Mouse (Mus musculus): ENCODE data around the gene Lrrc61. TPM values are rescaled to one million over a fixed set of nuclear protein-coding genes. Genes with fewer than 3 reads are reported as not detected.

Gene Lrrc61
- polyA plus RNA-seq, 1 experiment: not detected

DNA sequence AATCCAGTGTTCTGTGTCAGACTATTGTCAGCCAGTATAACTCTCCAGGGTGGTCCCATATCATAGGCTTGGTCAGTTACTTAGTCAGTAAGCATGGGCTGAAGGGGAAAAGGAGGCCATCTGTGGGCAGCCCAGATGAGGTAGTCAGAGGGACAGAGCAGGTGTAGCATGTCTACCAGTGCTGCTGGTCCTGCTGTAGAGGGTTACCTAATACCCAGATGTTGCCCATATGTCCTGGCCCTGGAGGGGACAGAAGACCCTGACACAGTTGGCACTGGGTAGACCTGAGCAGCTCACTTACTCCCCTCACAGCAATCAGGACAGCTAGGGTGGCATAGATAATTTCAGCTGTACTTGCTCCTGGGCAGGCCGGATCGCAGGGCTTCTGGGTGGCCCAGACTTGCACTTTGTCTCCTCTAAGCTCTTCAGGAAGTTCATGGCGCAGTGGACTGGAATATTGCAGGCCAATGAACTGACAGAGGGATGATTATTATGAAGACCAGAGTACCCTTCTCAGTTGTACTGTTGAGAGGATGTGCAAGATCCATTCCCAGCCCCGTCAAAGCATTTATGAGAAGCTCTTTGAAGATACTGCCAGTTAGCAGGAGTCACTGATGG lies 11.2 kb downstream of the Lrrc61 start:
- no peak overlapping the region for H3K27ac ChIP-seq (ENCODE audit: insufficient read depth, low read depth, low read length)
- H3K4me3 ChIP-seq (ENCODE audit: insufficient read depth, low read depth, low read length): no peak overlapping the region
- H3K4me1 ChIP-seq (ENCODE audit: control insufficient read depth, insufficient read depth, low read length): peaks cover 13% of the 10 kb centered on the region
- 88% methylated on average over 4 of the region's 4 CpGs for WGBS
- TF ChIP-seq POLR2A (IDR thresholded peaks at IDR 0.05; ENCODE audit: insufficient read depth, low read depth, low read length) (no peak), CTCF (IDR thresholded peaks at IDR 0.05; ENCODE audit: insufficient read depth, low read depth, low read length) (no peak)

DNA sequence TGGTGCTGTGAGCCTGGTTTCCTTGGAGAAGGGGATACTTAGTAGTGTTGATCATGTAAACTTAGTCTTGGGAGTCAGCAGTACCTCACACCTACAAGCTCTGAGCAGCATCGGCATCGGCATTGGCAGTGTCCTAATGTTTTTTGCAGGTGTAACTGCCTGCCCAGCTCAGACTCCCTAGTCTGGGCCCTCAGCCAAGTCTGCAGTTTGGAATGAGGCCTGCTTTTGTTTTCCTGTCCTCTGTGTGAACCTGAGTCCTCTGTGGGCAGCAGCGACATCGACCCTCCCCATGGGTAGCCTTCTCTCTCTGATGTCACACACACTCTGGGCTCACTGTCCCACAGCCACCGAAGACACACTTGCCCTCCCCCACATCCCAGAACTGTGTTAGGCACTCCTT lies 11.7 kb downstream of the Lrrc61 start:
- 27% methylated on average over 5 of the region's 5 CpGs for WGBS
- no peak overlapping the region for H3K27ac ChIP-seq (ENCODE audit: insufficient read depth, low read depth, low read length)
- peaks cover 13% of the 10 kb centered on the region for H3K4me1 ChIP-seq (ENCODE audit: control insufficient read depth, insufficient read depth, low read length)
- no peak overlapping the region for H3K4me3 ChIP-seq (ENCODE audit: insufficient read depth, low read depth, low read length)
- TF ChIP-seq POLR2A (IDR thresholded peaks at IDR 0.05; ENCODE audit: insufficient read depth, low read depth, low read length): no peak

DNA sequence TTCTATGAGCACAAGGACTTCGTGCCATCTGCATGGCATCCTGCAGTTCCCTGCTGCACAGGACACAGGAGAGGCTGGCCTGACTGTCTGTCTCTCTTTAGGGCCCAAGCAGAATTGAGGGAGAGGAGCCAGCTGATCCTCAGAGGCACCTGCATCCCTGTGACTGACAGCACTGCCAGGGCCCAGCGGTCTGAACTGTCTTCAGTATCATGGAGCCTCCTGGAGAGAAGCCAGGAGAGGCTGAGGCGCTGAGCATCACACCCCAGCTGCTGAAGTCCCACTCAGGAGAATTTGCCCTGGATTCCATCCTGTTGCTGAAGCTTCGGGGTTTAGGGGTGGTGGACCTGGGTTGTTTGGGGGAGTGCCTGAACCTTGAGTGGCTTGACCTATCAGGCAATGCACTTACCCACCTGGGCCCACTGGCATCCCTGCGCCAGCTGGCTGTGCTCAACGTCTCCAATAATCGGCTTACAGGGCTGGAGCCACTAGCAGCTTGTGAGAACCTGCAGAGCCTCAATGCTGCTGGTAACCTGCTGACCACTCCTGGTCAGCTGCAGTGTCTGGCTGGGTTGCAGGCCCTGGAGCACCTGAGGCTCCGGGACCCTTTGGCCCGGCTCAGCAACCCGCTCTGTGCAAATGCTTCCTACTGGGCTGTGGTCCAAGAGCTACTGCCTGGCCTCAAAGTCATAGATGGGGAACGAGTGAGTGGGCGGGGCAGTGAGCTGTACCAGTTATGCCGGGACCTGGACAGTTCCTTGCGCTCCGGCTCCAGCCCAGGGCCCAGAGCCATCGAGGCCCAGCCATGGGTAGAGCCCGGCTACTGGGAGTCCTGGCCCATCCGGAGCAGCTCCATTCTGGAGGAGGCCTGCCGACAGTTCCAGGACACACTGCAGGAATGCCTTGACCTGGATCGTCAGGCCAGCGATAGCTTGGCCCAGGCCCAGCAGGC lies 13.7 kb downstream of the Lrrc61 start:
- H3K4me3 ChIP-seq (ENCODE audit: insufficient read depth, low read depth, low read length): no peak overlapping the region
- no peak for TF ChIP-seq POLR2A (IDR thresholded peaks at IDR 0.05; ENCODE audit: insufficient read depth, low read depth, low read length)
- TF ChIP-seq CTCF (IDR thresholded peaks at IDR 0.05; ENCODE audit: insufficient read depth, low read depth, low read length): no peak
- H3K27ac ChIP-seq (ENCODE audit: insufficient read depth, low read depth, low read length): no peak overlapping the region
- WGBS: 59% methylated on average over 21 of the region's 21 CpGs
- peaks cover 18% of the 10 kb centered on the region for H3K4me1 ChIP-seq (ENCODE audit: control insufficient read depth, insufficient read depth, low read length)

DNA sequence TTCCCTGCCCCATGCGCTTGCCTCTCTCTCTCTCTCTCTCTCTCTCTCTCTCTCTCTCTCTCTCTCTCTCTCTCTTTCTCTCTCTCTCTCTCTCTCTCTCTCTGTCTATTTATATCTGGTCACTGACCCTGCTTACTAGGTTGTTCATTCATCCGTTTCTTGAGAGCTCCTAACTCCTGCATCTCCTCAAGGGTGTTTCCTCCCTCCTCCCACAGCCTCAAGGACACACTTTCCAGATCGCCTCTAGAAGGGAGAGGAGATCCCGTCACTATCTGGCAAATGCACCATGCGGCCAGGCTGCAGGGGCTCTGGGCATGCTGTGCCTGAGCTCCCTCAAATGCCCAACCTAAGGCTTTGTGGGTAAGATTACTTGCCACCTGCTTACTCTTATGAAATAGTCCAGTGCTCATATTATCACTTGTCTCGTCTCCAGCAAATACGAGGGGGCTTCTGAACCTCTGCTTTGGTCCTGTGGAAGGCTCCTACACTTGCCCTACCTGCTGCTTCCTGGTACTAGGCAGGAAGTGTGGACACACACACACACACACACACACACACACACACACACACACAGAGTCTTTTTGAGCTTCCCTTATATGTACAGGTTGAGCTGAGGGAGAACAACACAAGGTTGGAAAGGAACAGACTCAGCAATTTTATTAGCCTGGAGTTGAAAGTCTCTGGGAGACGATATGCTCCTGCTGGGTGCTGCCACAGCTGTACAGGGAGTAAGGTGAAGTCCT lies 14.6 kb downstream of the Lrrc61 start:
- Histone ChIP-seq H3K4me1 (ENCODE audit: control insufficient read depth, insufficient read depth, low read length) (peaks cover 18% of the 10 kb centered on the region), H3K4me3 (ENCODE audit: insufficient read depth, low read depth, low read length) (no peak overlapping the region), H3K27ac (ENCODE audit: insufficient read depth, low read depth, low read length) (no peak overlapping the region)
- TF ChIP-seq POLR2A (IDR thresholded peaks at IDR 0.05; ENCODE audit: insufficient read depth, low read depth, low read length): no peak
- no peak for TF ChIP-seq CTCF (IDR thresholded peaks at IDR 0.05; ENCODE audit: insufficient read depth, low read depth, low read length)
- WGBS: 71% methylated on average over 8 of the region's 8 CpGs

DNA sequence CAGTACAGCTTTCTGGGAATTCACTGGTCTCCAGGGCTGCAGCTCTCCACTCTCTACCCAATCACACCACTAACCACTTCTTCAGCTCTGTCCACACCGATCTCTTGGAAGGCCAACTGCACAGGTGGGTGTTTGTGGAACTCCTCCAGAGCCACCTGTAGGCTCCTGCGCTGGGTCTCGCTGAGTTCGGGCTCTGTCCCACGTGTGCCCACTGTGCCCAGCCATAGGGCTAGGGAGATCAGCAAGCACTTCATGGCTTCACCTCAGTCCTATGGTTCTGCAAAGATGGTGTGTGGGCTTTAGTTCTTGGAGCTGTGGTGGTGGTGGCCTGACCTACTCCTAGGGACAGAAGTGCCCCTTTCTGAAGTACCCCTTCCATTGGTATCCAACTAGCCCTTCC lies 17.4 kb downstream of the Lrrc61 start:
- Histone ChIP-seq H3K4me1 (ENCODE audit: control insufficient read depth, insufficient read depth, low read length) (peaks cover 18% of the 10 kb centered on the region), H3K27ac (ENCODE audit: insufficient read depth, low read depth, low read length) (no peak overlapping the region), H3K4me3 (ENCODE audit: insufficient read depth, low read depth, low read length) (no peak overlapping the region)
- no peak for TF ChIP-seq CTCF (IDR thresholded peaks at IDR 0.05; ENCODE audit: insufficient read depth, low read depth, low read length)
- no peak for TF ChIP-seq POLR2A (IDR thresholded peaks at IDR 0.05; ENCODE audit: insufficient read depth, low read depth, low read length)
- WGBS: 89% methylated on average over 5 of the region's 5 CpGs

DNA sequence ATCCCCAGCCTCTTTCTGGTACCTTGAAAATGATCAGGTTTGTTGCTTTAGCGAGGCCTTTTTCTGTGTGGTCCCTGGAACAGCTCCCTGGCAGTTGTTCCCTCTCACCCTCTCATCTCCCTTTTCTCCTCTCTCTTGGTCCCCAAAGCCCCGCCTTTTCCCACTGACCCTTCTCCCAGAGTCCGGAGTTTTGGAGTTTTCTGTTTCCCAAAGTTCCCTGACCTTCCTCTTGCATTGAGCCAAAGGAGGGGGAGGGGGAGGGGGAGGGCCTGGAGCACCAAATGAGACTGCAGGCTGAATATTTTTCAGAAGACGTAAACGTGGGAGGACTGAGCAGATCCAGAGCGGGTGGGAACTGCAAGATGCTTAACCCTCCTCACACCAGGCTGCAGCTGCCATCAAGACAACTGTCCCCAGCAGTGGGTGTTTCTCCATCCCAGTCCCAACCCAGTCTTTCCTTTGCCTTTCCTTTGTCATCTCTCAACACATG lies 18.0 kb downstream of the Lrrc61 start, which contains the start of gene Rarres2:
TSS of gene Rarres2 (minus strand) at position 218 of the 490 bp plus-strand sequence.
- Histone ChIP-seq H3K27ac (ENCODE audit: insufficient read depth, low read depth, low read length) (no peak within 1 kb of the TSS), H3K4me3 (ENCODE audit: insufficient read depth, low read depth, low read length) (no peak within 1 kb of the TSS), H3K4me1 (ENCODE audit: control insufficient read depth, insufficient read depth, low read length) (peaks cover 18% of the 10 kb centered on the region)
- TF ChIP-seq POLR2A (IDR thresholded peaks at IDR 0.05; ENCODE audit: insufficient read depth, low read depth, low read length) (no peak), CTCF (IDR thresholded peaks at IDR 0.05; ENCODE audit: insufficient read depth, low read depth, low read length) (no peak)
- WGBS: 15% methylated on average over 6 of the region's 6 CpGs

DNA sequence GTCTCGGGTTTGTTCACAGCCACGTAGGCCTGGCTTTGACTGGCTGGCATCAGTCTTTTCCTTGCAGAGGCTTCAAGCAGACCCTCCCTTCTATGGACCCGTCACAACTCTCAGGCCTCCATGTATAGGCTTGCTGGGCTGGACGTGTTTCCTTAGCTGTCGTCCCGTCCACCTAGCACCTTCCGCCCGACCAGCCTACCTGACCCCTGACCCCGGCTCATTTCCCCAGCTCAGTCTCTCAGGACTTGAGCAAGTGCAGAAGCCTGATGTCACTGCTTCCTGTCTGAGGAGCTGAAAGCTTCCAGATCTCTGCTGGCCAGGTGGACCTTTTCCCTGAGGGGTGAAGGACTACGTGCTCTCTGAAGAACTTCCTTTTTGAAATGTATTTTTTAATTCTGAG lies 18.7 kb downstream of the Lrrc61 start:
- 81% methylated on average over 10 of the region's 10 CpGs for WGBS
- TF ChIP-seq POLR2A (IDR thresholded peaks at IDR 0.05; ENCODE audit: insufficient read depth, low read depth, low read length) (no peak), CTCF (IDR thresholded peaks at IDR 0.05; ENCODE audit: insufficient read depth, low read depth, low read length) (no peak)
- Histone ChIP-seq H3K4me3 (ENCODE audit: insufficient read depth, low read depth, low read length) (no peak overlapping the region), H3K27ac (ENCODE audit: insufficient read depth, low read depth, low read length) (no peak overlapping the region), H3K4me1 (ENCODE audit: control insufficient read depth, insufficient read depth, low read length) (peaks cover 14% of the 10 kb centered on the region)

DNA sequence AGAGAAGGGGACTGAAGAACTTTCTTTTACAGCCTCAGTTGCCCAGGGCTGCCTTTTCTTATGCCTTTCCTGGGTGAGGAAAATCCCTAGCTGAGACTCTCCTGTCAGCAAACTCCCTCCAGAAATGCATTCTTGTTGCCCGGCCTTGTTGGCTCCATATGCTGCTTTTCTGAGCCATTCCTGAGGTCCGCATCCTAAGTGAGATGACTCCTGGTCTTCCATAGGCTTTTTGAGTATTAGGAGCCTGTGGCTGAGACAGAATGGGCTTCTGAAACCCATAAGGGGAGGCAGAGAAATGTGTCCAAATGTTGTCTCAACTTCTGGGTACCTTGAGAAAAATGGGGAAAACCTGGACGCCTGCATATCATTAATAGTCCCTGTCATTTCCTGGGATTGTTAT lies 19.4 kb downstream of the Lrrc61 start:
- TF ChIP-seq CTCF (IDR thresholded peaks at IDR 0.05; ENCODE audit: insufficient read depth, low read depth, low read length): no peak
- TF ChIP-seq POLR2A (IDR thresholded peaks at IDR 0.05; ENCODE audit: insufficient read depth, low read depth, low read length): no peak
- Histone ChIP-seq H3K4me3 (ENCODE audit: insufficient read depth, low read depth, low read length) (no peak overlapping the region), H3K27ac (ENCODE audit: insufficient read depth, low read depth, low read length) (no peak overlapping the region), H3K4me1 (ENCODE audit: control insufficient read depth, insufficient read depth, low read length) (peaks cover 8% of the 10 kb centered on the region)
- WGBS: 85% methylated on average over 3 of the region's 3 CpGs
